Mouse (Mus musculus) embryonic fibroblast, embryonic 13.5 days (primary cell): ENCODE results near the gene Slc25a15.

ENCODE experiments used
- CTCF ChIP-seq: IDR thresholded peaks from 2 replicates; pipeline ENCODE4 v1.5.1; 2011; ENCODE audit warnings: mild to moderate bottlenecking, control low read depth, low read length, moderate library complexity, borderline replicate concordance; ENCODE audit not compliant: insufficient read depth
- POLR2A ChIP-seq: IDR thresholded peaks from 2 replicates; pipeline ENCODE4 v1.6.1; 2011; ENCODE audit warnings: low read depth, mild to moderate bottlenecking, control low read depth, low read length, moderate library complexity

DNA sequence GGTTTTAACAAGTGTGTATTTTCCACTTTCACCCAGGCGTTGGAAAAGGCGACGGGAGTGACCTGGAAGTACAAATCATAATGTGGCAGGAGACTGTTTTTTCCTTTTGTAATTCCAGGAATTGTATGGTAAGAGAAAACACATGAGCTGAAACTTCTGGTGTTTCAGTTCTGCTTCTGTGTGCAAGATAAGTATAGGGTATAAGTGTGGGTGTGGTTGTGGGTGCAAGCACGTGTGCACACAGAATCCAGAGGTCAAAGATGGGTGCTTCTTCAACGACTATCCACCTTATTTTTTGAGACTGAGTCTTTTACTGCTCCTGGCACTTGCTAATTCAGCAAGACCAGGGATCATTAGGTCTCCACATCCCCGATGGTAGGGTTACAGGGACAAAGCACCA is 39.0 kb downstream of the Slc25a15 start:
- TF ChIP-seq POLR2A (no peak), CTCF (no peak)
